Mouse (Mus musculus): ENCODE measurements around the gene Nkain2. TPM values are rescaled to one million over a fixed set of nuclear protein-coding genes. Genes with fewer than 3 reads are reported as not detected.

Gene Nkain2
- polyA plus RNA-seq, 1 experiment from 2014 or later: 0.35 TPM

DNA sequence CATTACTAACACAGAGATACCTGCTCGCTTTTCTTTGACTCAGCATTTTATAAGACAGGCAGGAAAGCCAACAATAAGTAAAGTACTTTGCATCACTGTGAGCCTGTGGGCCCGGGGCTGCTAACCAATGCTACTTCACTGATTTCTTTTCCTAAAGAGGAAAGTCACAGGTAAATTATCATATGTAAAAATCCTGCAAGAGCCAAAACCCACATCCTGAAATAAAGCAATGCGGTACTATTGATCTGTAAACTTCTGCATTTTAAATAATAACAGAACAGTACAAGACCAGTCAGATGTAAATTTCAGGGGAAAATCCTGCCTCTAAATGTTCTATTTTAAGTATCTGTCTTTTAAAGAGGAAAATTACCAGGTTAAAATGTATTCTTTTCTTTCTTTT lies 250.0 kb downstream of the Nkain2 start:
- ATAC-seq (ENCODE audit: insufficient number of reproducible peaks, insufficient read depth, low FRiP score, low read depth): no peak
- no peaks in the 10 kb centered on the region for H3K27me3 ChIP-seq (ENCODE audit: control insufficient read depth, insufficient read depth, low read length)
- H3K9ac ChIP-seq (ENCODE audit: low read length): no peak overlapping the region
- no peaks in the 10 kb centered on the region for H3K4me1 ChIP-seq (ENCODE audit: control insufficient read depth in 2 of 2, insufficient read depth in 2 of 2, low read length in 2 of 2)
- no peak overlapping the region for H3K27ac ChIP-seq (replicated peaks in 1 of 2; ENCODE audit: control insufficient read depth in 1 of 2, insufficient read depth in 1 of 2, low read depth in 2 of 2, low read length in 2 of 2)
- no peaks in the 10 kb centered on the region for H3K36me3 ChIP-seq (ENCODE audit: control insufficient read depth, insufficient read depth, low read length)
- H3K4me3 ChIP-seq (ENCODE audit: control insufficient read depth in 1 of 2, insufficient read depth in 1 of 2, low read depth in 1 of 2, low read length in 2 of 2): no peak overlapping the region
- 65% methylated on average over 3 of the region's 3 CpGs for WGBS
- no peak overlapping the region for H3K4me2 ChIP-seq (ENCODE audit: low read length)
- H3K9me3 ChIP-seq (ENCODE audit: control insufficient read depth, low read length): no peaks in the 10 kb centered on the region

GRCm38 (mm10) chr10:32639173-32639572 lies 251.1 kb downstream of the Nkain2 start:
- Histone ChIP-seq H3K27ac (replicated peaks in 1 of 2; ENCODE audit: control insufficient read depth in 1 of 2, insufficient read depth in 1 of 2, low read depth in 2 of 2, low read length in 2 of 2) (no peak overlapping the region), H3K9ac (ENCODE audit: low read length) (no peak overlapping the region), H3K4me1 (ENCODE audit: control insufficient read depth in 2 of 2, insufficient read depth in 2 of 2, low read length in 2 of 2) (no peaks in the 10 kb centered on the region)

DNA sequence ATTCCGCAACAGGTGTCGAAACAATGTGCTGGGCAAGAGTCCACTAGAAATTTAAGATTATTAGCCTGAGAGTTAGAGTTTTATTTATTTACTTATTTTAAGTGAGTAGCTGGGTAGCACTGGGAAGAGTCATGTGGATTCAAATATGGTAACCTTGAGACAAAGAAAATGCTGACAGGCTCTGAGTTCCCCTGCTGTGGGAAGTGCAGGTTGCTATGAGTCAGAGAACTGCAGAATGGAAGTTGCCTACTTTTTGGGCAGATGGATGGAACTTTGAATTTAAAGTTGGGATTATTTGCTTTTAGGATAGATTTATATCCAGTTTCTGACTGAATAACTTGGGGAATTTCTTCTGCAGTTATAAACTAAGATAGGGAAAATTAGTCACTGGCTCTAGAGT lies 259.2 kb downstream of the Nkain2 start:
- Histone ChIP-seq H3K36me3 (ENCODE audit: control insufficient read depth, insufficient read depth, low read length) (no peaks in the 10 kb centered on the region), H3K4me2 (ENCODE audit: low read length) (no peak overlapping the region), H3K4me3 (ENCODE audit: control insufficient read depth in 1 of 2, insufficient read depth in 1 of 2, low read depth in 1 of 2, low read length in 2 of 2) (no peak overlapping the region), H3K9me3 (ENCODE audit: control insufficient read depth, low read length) (no peaks in the 10 kb centered on the region), H3K4me1 (ENCODE audit: control insufficient read depth in 2 of 2, insufficient read depth in 2 of 2, low read length in 2 of 2) (no peaks in the 10 kb centered on the region), H3K9ac (ENCODE audit: low read length) (no peak overlapping the region), H3K27ac (replicated peaks in 1 of 2; ENCODE audit: control insufficient read depth in 1 of 2, insufficient read depth in 1 of 2, low read depth in 2 of 2, low read length in 2 of 2) (no peak overlapping the region), H3K27me3 (ENCODE audit: control insufficient read depth, insufficient read depth, low read length) (no peaks in the 10 kb centered on the region)
- WGBS: 96% methylated on average over 2 of the region's 2 CpGs
- no peak for ATAC-seq (ENCODE audit: insufficient number of reproducible peaks, insufficient read depth, low FRiP score, low read depth)

More at GRCm38 (mm10) chr10:32639173-32639572, 251.1 kb downstream of the Nkain2 start:
- Histone ChIP-seq H3K27me3 (ENCODE audit: control insufficient read depth, insufficient read depth, low read length) (no peaks in the 10 kb centered on the region), H3K9me3 (ENCODE audit: control insufficient read depth, low read length) (no peaks in the 10 kb centered on the region), H3K4me2 (ENCODE audit: low read length) (no peak overlapping the region), H3K36me3 (ENCODE audit: control insufficient read depth, insufficient read depth, low read length) (no peaks in the 10 kb centered on the region), H3K4me3 (ENCODE audit: control insufficient read depth in 1 of 2, insufficient read depth in 1 of 2, low read depth in 1 of 2, low read length in 2 of 2) (no peak overlapping the region)
- no peak for ATAC-seq (ENCODE audit: insufficient number of reproducible peaks, insufficient read depth, low FRiP score, low read depth)

- no peak overlapping the region for H3K4me3 ChIP-seq (ENCODE audit: control insufficient read depth in 1 of 2, insufficient read depth in 1 of 2, low read depth in 1 of 2, low read length in 2 of 2)
- H3K9me3 ChIP-seq (ENCODE audit: control insufficient read depth, low read length): no peaks in the 10 kb centered on the region
- no peaks in the 10 kb centered on the region for H3K4me1 ChIP-seq (ENCODE audit: control insufficient read depth in 2 of 2, insufficient read depth in 2 of 2, low read length in 2 of 2)
- no peak overlapping the region for H3K4me2 ChIP-seq (ENCODE audit: low read length)
- no peaks in the 10 kb centered on the region for H3K27me3 ChIP-seq (ENCODE audit: control insufficient read depth, insufficient read depth, low read length)
- no peak overlapping the region for H3K9ac ChIP-seq (ENCODE audit: low read length)
- H3K36me3 ChIP-seq (ENCODE audit: control insufficient read depth, insufficient read depth, low read length): no peaks in the 10 kb centered on the region
- ATAC-seq (ENCODE audit: insufficient number of reproducible peaks, insufficient read depth, low FRiP score, low read depth): no peak
- H3K27ac ChIP-seq (replicated peaks in 1 of 2; ENCODE audit: control insufficient read depth in 1 of 2, insufficient read depth in 1 of 2, low read depth in 2 of 2, low read length in 2 of 2): no peak overlapping the region
Measured at GRCm38 (mm10) chr10:32604448-32604847, 285.8 kb downstream of the Nkain2 start.

- H3K4me2 ChIP-seq (ENCODE audit: low read length): no peak overlapping the region
- no peaks in the 10 kb centered on the region for H3K9me3 ChIP-seq (ENCODE audit: control insufficient read depth, low read length)
- 72% methylated on average over 4 of the region's 4 CpGs for WGBS
- H3K4me3 ChIP-seq (ENCODE audit: control insufficient read depth in 1 of 2, insufficient read depth in 1 of 2, low read depth in 1 of 2, low read length in 2 of 2): no peak overlapping the region
- no peak for ATAC-seq (ENCODE audit: insufficient number of reproducible peaks, insufficient read depth, low FRiP score, low read depth)
- no peak overlapping the region for H3K27ac ChIP-seq (replicated peaks in 1 of 2; ENCODE audit: control insufficient read depth in 1 of 2, insufficient read depth in 1 of 2, low read depth in 2 of 2, low read length in 2 of 2)
- no peak overlapping the region for H3K9ac ChIP-seq (ENCODE audit: low read length)
- H3K27me3 ChIP-seq (ENCODE audit: control insufficient read depth, insufficient read depth, low read length): no peaks in the 10 kb centered on the region
- H3K4me1 ChIP-seq (ENCODE audit: control insufficient read depth in 2 of 2, insufficient read depth in 2 of 2, low read length in 2 of 2): no peaks in the 10 kb centered on the region
- H3K36me3 ChIP-seq (ENCODE audit: control insufficient read depth, insufficient read depth, low read length): no peaks in the 10 kb centered on the region
Measured at GRCm38 (mm10) chr10:32602798-32603197, 287.5 kb downstream of the Nkain2 start.

- Histone ChIP-seq H3K27me3 (ENCODE audit: control insufficient read depth, insufficient read depth, low read length) (no peaks in the 10 kb centered on the region), H3K36me3 (ENCODE audit: control insufficient read depth, insufficient read depth, low read length) (no peaks in the 10 kb centered on the region), H3K27ac (replicated peaks in 1 of 2; ENCODE audit: control insufficient read depth in 1 of 2, insufficient read depth in 1 of 2, low read depth in 2 of 2, low read length in 2 of 2) (no peak overlapping the region), H3K4me1 (ENCODE audit: control insufficient read depth in 2 of 2, insufficient read depth in 2 of 2, low read length in 2 of 2) (no peaks in the 10 kb centered on the region), H3K4me3 (ENCODE audit: control insufficient read depth in 1 of 2, insufficient read depth in 1 of 2, low read depth in 1 of 2, low read length in 2 of 2) (no peak overlapping the region), H3K9me3 (ENCODE audit: control insufficient read depth, low read length) (no peaks in the 10 kb centered on the region), H3K4me2 (ENCODE audit: low read length) (no peak overlapping the region), H3K9ac (ENCODE audit: low read length) (no peak overlapping the region)
- 66% methylated on average over 2 of the region's 2 CpGs for WGBS
- no peak for ATAC-seq (ENCODE audit: insufficient number of reproducible peaks, insufficient read depth, low FRiP score, low read depth)
Measured at GRCm38 (mm10) chr10:32594998-32595397, 295.3 kb downstream of the Nkain2 start.

DNA sequence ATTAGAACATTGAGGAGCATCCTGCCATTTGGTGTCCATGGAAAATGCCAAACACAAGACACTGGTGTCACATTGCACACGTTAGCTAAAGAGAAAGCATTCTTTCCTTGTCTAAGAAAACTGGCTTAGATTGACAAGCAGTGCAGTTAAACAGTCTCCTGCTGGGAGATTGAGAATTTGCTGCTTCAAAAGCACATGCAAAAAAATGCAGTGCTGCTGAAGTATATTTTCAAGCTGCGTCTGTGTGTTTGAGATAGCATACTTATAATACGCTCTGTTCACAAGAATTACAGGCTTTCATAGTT lies 313.0 kb downstream of the Nkain2 start:
- H3K27ac ChIP-seq (replicated peaks in 1 of 2; ENCODE audit: control insufficient read depth in 1 of 2, insufficient read depth in 1 of 2, low read depth in 2 of 2, low read length in 2 of 2): no peak overlapping the region
- H3K36me3 ChIP-seq (ENCODE audit: control insufficient read depth, insufficient read depth, low read length): no peaks in the 10 kb centered on the region
- no peaks in the 10 kb centered on the region for H3K4me1 ChIP-seq (ENCODE audit: control insufficient read depth in 2 of 2, insufficient read depth in 2 of 2, low read length in 2 of 2)
- no peaks in the 10 kb centered on the region for H3K9me3 ChIP-seq (ENCODE audit: control insufficient read depth, low read length)
- no peak for ATAC-seq (ENCODE audit: insufficient number of reproducible peaks, insufficient read depth, low FRiP score, low read depth)
- H3K9ac ChIP-seq (ENCODE audit: low read length): no peak overlapping the region
- 53% methylated on average over 3 of the region's 3 CpGs for WGBS
- H3K27me3 ChIP-seq (ENCODE audit: control insufficient read depth, insufficient read depth, low read length): no peaks in the 10 kb centered on the region
- no peak overlapping the region for H3K4me2 ChIP-seq (ENCODE audit: low read length)
- H3K4me3 ChIP-seq (ENCODE audit: control insufficient read depth in 1 of 2, insufficient read depth in 1 of 2, low read depth in 1 of 2, low read length in 2 of 2): no peak overlapping the region

- H3K4me2 ChIP-seq (ENCODE audit: low read length): no peak overlapping the region
- WGBS: 51% methylated on average over 2 of the region's 2 CpGs
- no peak overlapping the region for H3K27ac ChIP-seq (replicated peaks in 1 of 2; ENCODE audit: control insufficient read depth in 1 of 2, insufficient read depth in 1 of 2, low read depth in 2 of 2, low read length in 2 of 2)
- no peaks in the 10 kb centered on the region for H3K36me3 ChIP-seq (ENCODE audit: control insufficient read depth, insufficient read depth, low read length)
- no peak overlapping the region for H3K4me3 ChIP-seq (ENCODE audit: control insufficient read depth in 1 of 2, insufficient read depth in 1 of 2, low read depth in 1 of 2, low read length in 2 of 2)
- no peaks in the 10 kb centered on the region for H3K27me3 ChIP-seq (ENCODE audit: control insufficient read depth, insufficient read depth, low read length)
- no peak overlapping the region for H3K9ac ChIP-seq (ENCODE audit: low read length)
- ATAC-seq (ENCODE audit: insufficient number of reproducible peaks, insufficient read depth, low FRiP score, low read depth): no peak
- no peaks in the 10 kb centered on the region for H3K4me1 ChIP-seq (ENCODE audit: control insufficient read depth in 2 of 2, insufficient read depth in 2 of 2, low read length in 2 of 2)
- H3K9me3 ChIP-seq (ENCODE audit: control insufficient read depth, low read length): no peaks in the 10 kb centered on the region
Measured at GRCm38 (mm10) chr10:32576559-32577275, 313.5 kb downstream of the Nkain2 start.
